Mouse (Mus musculus) kidney, postnatal 14 days (tissue): ENCODE results near the gene Eno2.

Experiments used
- DNase-seq: peaks from one replicate; pipeline ENCODE4 v3.0.0; 2022; ENCODE audit warnings: mixed read lengths

The Eno2 gene

GRCm38 (mm10) chr6:124739231-124739796 lies 30.2 kb downstream of the Eno2 start:
- DNase-seq: no peak

GRCm38 (mm10) chr6:124738511-124739023 lies 30.9 kb downstream of the Eno2 start, which contains the start of gene Ptpn6:
Ptpn6 (minus strand) TSS chr6:124738714.
- DNase-seq: peak; percentile 93

- no peak for DNase-seq
Observed at GRCm38 (mm10) chr6:124737040-124737439, 32.4 kb downstream of the Eno2 start.

- no peak for DNase-seq
Observed at GRCm38 (mm10) chr6:124734417-124734816, 35.1 kb downstream of the Eno2 start.

DNA sequence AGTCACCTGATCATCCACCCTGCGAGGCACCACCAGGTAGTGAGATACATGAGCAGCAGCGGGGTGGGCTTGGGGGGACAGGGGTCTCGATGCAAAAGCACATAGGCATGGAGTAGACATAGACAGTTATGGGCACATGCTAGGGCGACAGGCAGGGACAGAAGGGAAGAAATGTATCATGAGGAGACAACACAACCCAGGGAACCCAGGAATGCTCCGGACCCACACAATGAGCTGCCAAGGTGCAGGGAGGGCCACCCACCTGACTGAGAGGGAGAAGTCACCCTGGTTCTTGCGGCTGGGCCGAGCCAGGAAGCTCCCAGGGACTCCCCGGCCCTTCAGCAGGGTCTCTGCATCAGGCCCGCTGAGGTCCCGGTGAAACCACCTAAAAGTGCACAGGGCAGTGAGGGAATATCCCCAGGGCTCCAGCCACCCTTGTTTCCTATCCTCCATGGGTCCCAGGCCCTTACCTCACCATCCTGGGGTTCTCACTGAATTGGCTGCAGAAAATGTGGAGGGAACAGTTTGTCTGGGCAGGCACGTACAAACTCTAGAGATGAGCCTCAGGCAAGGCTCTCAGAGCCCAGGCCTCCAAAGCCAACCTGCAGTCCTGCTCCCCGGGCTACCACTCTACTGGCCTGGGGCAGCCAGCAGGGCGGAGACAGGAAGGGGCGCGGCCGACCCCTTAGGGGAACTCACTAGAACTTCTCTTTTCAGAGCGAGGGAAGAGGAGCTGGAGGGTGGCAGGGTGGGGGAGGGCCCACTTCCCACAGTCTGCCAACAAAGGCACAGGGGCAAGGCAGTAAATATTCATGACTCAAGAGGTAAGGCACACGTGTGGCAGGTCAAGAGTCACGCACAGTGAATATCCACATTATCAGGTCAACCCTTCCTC lies 36.8 kb downstream of the Eno2 start:
- DNase-seq: no peak

DNA sequence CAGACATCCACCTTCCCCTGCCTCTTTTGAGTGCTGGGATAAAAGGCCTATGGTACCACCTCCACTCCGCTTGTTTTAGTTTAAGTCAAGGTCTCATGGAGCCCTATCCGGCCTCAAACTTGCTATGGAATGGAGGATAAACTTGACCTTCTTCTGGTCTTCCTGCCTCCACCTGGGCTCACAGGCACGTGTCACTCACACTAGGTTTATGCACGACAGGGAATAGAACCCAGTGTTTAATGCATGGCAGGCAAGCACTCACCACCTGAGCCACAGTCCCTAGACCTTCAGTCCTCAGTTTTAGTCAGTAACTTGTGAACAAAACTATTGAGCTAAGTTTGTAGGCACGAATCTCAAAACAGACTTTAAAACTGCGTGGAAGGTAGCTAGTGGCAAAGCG lies 38.4 kb downstream of the Eno2 start:
- no peak for DNase-seq

DNA sequence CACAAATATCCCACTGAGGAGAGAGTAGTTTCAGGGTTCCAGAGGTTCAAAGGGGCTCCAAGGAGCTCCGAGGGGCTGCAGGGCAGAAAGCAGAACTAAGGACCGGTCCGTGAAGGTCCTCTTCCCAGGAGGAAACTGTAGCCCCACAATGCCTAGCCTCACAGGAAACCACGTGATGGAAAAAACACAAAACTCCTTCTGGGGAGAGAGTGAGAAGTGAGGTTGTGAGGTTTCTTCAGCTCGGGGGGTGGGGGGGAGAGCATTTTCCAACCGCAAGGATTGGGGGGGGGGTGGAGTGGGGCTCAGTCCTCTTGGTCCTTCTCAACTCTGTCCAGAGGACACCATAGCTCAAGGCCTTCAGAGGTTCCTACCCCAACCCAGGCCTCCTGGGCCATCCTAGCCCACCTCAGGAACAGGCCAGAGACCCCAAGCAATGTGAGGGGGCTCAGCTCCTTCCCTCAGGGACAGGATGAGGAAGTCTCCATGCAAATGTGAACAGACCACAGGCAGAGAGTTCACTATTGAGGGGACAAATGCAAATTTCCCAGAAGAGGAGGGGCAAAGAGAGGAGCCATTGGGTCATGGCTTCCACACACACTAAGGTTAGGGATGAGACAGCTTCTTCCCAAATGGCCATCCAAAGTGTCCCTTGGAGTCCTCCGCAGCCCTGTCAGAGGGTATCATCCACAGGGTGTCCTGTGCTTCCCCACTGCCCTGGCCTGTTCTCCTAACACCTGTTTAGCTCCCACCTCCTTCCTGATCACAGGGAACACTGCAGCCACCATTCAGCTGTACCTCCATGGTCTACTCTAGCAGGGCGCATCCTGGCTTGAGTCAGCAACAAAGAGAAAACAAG lies 39.4 kb downstream of the Eno2 start:
- DNase-seq: no peak

- DNase-seq: no peak
Observed at GRCm38 (mm10) chr6:124728621-124729020, 40.9 kb downstream of the Eno2 start.

DNA sequence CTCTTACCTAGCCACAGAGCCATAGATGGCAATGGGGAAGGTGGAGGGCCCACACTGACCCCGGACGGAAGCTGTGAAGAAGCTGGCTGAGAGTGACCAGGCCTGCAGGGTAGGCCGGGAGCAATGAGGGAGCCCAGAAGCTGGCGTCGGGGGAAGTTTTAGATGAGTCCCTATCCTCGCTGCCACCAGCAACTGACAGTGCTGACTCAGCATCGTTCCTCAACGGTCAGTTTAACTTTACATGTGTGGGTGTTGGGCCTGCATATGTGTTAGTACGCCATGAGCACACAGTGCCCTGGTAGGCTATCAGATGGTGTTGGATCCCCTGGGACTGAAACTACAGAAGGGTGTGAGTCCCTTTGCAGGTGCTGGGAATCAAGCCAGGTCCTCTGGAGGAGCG lies 45.0 kb downstream of the Eno2 start:
- DNase-seq: no peak

DNA sequence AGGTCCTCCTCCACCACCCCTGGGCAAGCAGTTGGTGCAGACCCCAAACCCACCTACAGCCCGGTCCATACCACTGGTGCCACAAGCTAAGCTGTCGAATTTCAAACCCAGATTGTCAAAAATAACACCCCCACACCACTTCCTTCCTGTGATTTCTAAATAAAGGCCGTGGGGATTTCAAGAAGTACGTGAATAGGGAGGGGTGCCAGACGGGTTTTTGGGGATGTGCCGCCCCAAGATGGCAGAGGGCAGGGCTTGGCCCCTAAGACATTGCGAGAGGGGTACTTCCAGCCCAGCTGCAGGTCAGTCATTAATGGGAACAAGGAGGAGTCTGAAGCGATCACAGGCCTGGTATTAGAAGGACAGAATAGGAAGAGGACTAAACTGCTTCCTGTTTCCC lies 45.9 kb downstream of the Eno2 start:
- DNase-seq: no peak

DNA sequence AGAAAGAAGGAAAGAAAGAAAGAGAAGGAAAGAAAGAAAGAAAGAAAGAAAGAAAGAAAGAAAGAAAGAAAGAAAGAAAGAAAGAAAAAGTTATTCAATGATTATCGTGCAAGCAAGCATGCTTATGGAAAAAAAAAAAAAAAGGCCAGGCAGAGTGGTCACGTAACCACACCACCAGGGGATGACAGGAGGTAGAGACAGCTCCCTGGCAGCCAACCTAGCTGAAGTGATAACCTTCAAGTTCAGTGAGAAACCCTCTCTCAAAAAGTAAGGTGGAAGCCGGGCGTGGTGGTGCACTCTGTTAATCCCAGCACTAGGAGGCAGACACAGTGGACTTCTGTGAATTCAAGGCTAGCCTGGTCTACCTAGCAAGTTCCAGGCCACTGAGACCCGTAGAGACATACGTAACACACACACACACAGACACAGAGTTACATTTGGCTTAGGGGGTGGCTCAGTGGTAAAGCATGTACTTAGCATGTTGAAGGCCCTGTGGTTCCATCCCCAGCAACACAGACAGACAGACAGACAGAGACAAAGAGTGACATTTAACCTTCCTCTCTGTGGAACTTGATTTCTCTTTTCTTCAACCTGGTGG lies 46.5 kb downstream of the Eno2 start:
- no peak for DNase-seq

DNA sequence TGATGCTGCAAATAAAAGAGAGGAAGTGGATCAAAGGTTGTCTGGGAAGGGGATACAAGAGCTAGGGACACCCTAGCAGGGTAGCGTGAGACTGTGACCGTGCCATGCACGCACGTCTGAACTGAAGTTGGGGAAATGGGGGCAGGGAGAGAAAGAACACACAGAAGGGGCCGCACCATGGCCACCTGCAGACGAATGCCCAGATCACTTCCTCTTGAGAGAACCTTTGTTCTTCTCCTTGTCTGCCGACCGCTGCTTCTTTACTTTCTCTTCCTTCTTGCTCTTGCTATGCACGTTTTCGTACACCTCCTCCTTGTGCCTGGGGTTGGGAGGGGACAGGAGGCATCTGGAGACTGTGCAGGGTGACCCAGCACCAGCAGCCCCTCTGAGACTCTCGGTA lies 48.6 kb downstream of the Eno2 start:
- no peak for DNase-seq

DNA sequence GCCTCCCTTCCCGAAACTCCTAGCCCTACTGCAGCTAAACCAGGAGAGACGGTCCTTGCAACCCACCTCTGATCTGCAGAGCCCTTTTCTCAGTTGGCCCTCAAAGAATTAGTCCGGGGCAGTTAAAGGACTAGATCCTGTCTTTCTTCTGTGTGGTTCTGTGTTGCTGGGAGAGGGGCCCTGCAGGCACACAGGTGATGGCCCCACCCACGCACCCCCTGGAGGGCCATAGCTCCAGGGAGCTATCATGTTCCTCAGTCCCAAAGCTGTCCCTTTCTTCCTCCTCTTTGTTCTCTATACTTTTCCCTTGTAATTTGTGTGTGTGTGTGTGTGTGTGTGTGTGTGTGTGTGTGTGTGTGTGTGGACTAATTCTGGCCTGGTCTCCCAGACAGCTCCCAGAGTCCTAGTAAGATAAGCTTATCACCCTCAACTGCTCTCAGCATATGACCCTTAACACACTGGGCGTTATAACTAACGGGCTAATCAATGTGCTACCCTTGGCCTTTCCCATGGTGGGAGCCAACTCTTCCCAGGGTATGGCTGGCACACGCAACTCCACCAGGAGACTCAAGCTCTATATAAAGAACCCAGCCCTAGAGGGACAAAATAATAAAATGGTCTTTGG lies 50.0 kb downstream of the Eno2 start:
- no peak for DNase-seq

- DNase-seq: peak; percentile 74
Observed at GRCm38 (mm10) chr6:124718703-124719102, 50.8 kb downstream of the Eno2 start.

DNA sequence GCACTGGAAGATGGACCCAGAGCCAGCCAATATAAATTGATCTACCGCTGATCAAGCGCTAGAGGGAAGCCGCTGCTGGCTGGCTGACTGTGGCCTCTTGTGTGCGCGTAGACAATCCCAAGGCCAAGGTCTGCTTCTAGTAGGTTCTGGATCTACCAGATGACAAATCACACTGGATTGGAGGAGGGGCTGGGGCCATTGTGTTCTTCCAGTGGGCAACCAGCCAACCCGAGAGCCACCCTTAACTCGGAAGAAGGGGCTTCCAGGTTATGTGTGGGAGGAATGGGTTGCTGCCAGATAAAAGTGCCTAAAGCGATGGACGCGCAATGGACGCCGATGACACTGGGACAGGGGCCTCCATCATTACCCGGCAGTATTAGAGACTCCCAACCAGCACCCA lies 51.5 kb downstream of the Eno2 start:
- no peak for DNase-seq

- peak; percentile 60 for DNase-seq
Observed at GRCm38 (mm10) chr6:124716864-124717490, 52.5 kb downstream of the Eno2 start.

DNA sequence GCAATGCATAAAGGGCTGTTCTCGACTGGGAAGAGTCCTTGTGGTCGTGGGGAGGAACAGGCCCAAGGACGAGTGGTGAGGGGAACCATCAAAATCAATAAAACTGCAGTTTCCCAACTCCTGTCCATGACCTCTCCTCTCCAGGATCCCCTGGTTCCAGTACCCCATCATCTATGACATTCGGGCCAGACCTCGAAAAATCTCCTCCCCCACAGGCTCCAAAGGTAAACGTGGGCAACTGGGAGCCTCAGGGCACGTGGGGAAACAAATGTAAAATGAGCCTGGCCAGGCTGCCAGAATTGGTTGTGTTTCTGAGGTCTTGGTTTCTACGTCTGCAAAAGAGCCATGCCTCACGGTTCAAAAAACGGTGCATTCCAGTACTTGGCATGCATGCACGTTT lies 56.6 kb downstream of the Eno2 start:
- no peak for DNase-seq

GRCm38 (mm10) chr6:124711824-124712782 lies 57.4 kb downstream of the Eno2 start, which contains the start of the genes Emg1 and Phb2:
Emg1 (minus strand) TSS chr6:124712178.
Phb2 (plus strand) TSS chr6:124712336.
- peak; percentile 99 for DNase-seq
